Mouse (Mus musculus) sigmoid colon, adult 10 weeks (tissue): ENCODE measurements around the gene Olfr1511. TPM values are rescaled to one million over a fixed set of nuclear protein-coding genes. Genes with fewer than 3 reads are reported as not detected.

Experiments
- polyA plus RNA-seq: library from polyadenylated mRNA; stranded (reverse); fragments of 350-450 nt; fragmentation: Illumina TruSeq; extraction: RNeasy Lipid Tissue Mini Kit (QIAGEN cat#74804); gene quantifications from one replicate; pipeline ENCODE4 v1.2.3, GENCODE M21; 2014; ENCODE audit warnings: low read depth, low replicate concordance

Gene Olfr1511
- polyA plus RNA-seq: not detected

GRCm38 (mm10) chr14:52397279-52397678 is at the start of gene Olfr1511:
Gene Olfr1511, minus strand, starts transcription at chr14:52397379.

GRCm38 (mm10) chr14:52442690-52443089 is 45.5 kb upstream of the Olfr1511 start, which contains the start of gene Olfr1509:
Gene Olfr1509, plus strand, starts transcription at chr14:52442990.

GRCm38 (mm10) chr14:52414273-52414672 is 17.1 kb upstream of the Olfr1511 start, which contains the start of gene Olfr1510:
Gene Olfr1510, minus strand, starts transcription at chr14:52414373.

GRCm38 (mm10) chr14:52379068-52379467 is 18.1 kb downstream of the Olfr1511 start, which contains the start of gene Olfr1512:
Gene Olfr1512, minus strand, starts transcription at chr14:52379168.

GRCm38 (mm10) chr14:52356308-52356707 is 40.9 kb downstream of the Olfr1511 start, which contains the start of gene Olfr1513:
Gene Olfr1513, minus strand, starts transcription at chr14:52356408.

Other genes starting within 250 kb of the Olfr1511 start
- gene Supt16, start 200.0 kb downstream of the Olfr1511 start, polyA plus RNA-seq: 63.7 TPM
- gene Chd8, start 139.6 kb downstream of the Olfr1511 start, polyA plus RNA-seq: 73.2 TPM
- gene Tox4, start 118.2 kb downstream of the Olfr1511 start, polyA plus RNA-seq: 40.6 TPM
- 14.8 TPM for gene Rab2b, start 117.8 kb downstream of the Olfr1511 start, polyA plus RNA-seq
- gene Mettl3, start 92.3 kb downstream of the Olfr1511 start, polyA plus RNA-seq: 53.9 TPM
- gene Sall2, start 68.6 kb downstream of the Olfr1511 start, polyA plus RNA-seq: 1.3 TPM
- gene Olfr1513, start 41.0 kb downstream of the Olfr1511 start, polyA plus RNA-seq: not detected
- gene Olfr1512, start 18.2 kb downstream of the Olfr1511 start, polyA plus RNA-seq: not detected
- not detected for gene Olfr1510, start 17.0 kb upstream of the Olfr1511 start, polyA plus RNA-seq
- gene Olfr1509, start 45.6 kb upstream of the Olfr1511 start, polyA plus RNA-seq: not detected
- not detected for gene Olfr1508, start 70.1 kb upstream of the Olfr1511 start, polyA plus RNA-seq
- not detected for gene Olfr1507, start 98.4 kb upstream of the Olfr1511 start, polyA plus RNA-seq